Mouse (Mus musculus) intestine, embryonic 15.5 days (tissue): ENCODE measurements around the gene Slc16a10. TPM values are rescaled to one million over a fixed set of nuclear protein-coding genes. Genes with fewer than 3 reads are reported as not detected.
A peak's percentile ranks its signal among the peaks of the same experiment; 100 is the strongest.

Experiments
- ATAC-seq: fragments of 200-750 bp; cut with Nextera tagmentation; 2 replicates; pipeline ENCODE4 v1.8.0; 2017; ENCODE audit warnings: moderate TSS enrichment, moderate library complexity
- H3K27ac ChIP-seq: fragments of 300-500 bp; sonication (generic); 2 replicates; pipeline ENCODE4 v1.5.1; 2015; ENCODE audit warnings: mild to moderate bottlenecking, inconsistent platforms
- H3K27me3 ChIP-seq: fragments of 300-500 bp; sonication (generic); replicated peaks from 2 replicates; pipeline ENCODE4 v1.6.1; 2015; ENCODE audit warnings: inconsistent platforms
- H3K36me3 ChIP-seq: fragments of 300-500 bp; sonication (generic); 2 replicates; pipeline ENCODE4 v1.6.1; 2015; ENCODE audit warnings: inconsistent platforms
- H3K4me1 ChIP-seq: fragments of 300-500 bp; sonication (generic); replicated peaks from 2 replicates; pipeline ENCODE4 v1.6.1; 2015; ENCODE audit warnings: inconsistent platforms
- H3K4me2 ChIP-seq: fragments of 300-500 bp; sonication (generic); replicated peaks from 2 replicates; pipeline ENCODE4 v1.6.1; 2015; ENCODE audit warnings: mild to moderate bottlenecking, inconsistent platforms
- H3K4me3 ChIP-seq: fragments of 300-500 bp; sonication (generic); replicated peaks from 2 replicates; pipeline ENCODE4 v1.5.1; 2015; ENCODE audit warnings: inconsistent platforms
- H3K9ac ChIP-seq: fragments of 300-500 bp; sonication (generic); 2 replicates; pipeline ENCODE4 v1.6.1; 2015; ENCODE audit warnings: inconsistent platforms
- H3K9me3 ChIP-seq: fragments of 300-500 bp; sonication (generic); 2 replicates; pipeline ENCODE4 v1.6.1; 2016; ENCODE audit warnings: inconsistent platforms
- WGBS: fragments of 180-500 bp; shearing (Covaris S2); methylation state at CpG from one replicate; pipeline ENCODE4 v1.1.7; 2015; 5-methylcytosine and 5-hydroxymethylcytosine counted together
- polyA plus RNA-seq: library from polyadenylated mRNA; unstranded; fragments of >200 nt; fragmentation: Nextera tagmentation; extraction: Ambion mirVana; gene quantifications from 2 replicates; pipeline ENCODE4 v1.2.1, GENCODE M21; 2015

Slc16a10 gene
- polyA plus RNA-seq, 1 experiment from 2014 or later: 37.4 TPM

DNA sequence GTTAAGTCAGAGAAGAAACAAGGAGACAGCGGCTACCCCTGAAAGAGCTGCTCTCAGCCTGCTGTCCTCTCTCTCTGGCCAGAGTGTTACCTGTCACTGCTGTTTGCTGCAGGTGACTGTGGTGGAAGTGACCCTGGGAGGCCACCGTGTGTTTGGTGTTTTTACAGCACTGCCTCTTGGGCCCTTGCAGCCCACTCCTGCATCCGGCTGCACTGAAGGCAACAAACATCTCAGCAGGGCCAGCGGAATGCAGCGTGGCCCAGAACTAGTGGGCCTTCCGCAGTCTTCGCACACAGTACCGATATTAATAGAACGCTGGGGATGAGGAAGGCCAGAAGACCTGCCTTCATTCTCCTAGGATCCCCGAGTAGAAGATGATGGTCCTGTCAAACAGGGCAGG, 27.5 kb upstream of the Slc16a10 start:
- Histone ChIP-seq H3K27me3 (no peaks in the 10 kb centered on the region), H3K4me3 (no peak overlapping the region), H3K9ac (no peak overlapping the region), H3K4me2 (no peak overlapping the region), H3K36me3 (no peaks in the 10 kb centered on the region), H3K27ac (no peak overlapping the region), H3K9me3 (no peaks in the 10 kb centered on the region), H3K4me1 (no peaks in the 10 kb centered on the region)
- 82% methylated on average over 10 of the region's 10 CpGs for WGBS
- peak; percentile 3; the same call in 1 of the 2 replicates for ATAC-seq

GRCm38 (mm10) chr10:40169088-40169487, 27.0 kb upstream of the Slc16a10 start:
- Histone ChIP-seq H3K4me2 (no peak overlapping the region), H3K9me3 (no peaks in the 10 kb centered on the region), H3K27ac (no peak overlapping the region), H3K9ac (no peak overlapping the region), H3K36me3 (no peaks in the 10 kb centered on the region), H3K27me3 (no peaks in the 10 kb centered on the region), H3K4me3 (no peak overlapping the region), H3K4me1 (no peaks in the 10 kb centered on the region)
- ATAC-seq: peak; percentile 77
- WGBS: 69% methylated on average over 7 of the region's 7 CpGs

DNA sequence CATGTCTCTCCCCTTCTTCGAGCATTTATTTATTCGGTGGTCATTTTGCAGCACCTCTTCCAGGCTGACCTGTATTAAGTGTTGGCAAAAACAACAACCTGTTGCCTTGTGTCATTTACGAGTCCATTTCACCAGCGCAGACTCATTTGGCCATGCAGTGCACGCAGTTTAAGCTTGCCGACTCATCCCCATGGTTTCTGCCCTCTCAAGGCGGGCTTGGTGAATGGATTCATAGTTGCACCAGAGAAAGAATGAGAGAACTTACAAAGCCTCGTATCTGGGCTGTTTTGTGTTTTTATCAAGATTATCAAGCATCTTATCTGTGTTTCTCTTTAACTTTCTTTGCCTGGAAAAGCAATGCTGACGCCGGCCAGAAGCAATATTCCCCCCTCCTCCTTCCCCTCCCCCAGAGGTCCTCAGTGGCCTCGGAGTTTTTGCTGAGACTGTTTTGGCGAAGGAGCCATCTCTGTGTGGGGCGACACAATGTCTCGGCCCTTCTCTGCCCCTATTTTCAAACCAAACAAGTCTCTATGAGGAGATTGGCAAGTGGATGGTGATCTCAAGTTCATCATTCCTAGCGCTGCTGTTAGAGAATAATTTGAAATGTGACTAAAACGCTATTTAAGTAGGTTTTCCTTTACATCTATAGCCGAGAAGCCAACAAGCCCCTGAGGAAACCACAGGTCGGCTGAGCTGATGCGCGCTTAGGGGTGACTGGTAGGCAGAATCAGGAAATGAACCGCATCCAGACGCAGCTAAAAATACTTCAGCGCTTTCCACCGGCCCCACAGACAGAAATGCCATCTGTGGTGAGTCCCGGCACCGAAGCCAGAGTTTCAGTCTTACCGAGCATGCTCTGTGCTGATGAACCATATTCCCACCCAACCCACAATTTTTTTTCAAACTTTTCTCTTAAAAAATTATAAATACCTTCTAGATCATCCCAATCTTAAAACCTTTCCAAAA, 22.6 kb upstream of the Slc16a10 start:
- no peak overlapping the region for H3K4me3 ChIP-seq

GRCm38 (mm10) chr10:40163914-40164313, 21.9 kb upstream of the Slc16a10 start:
- no peak overlapping the region for H3K27ac ChIP-seq
- no peak overlapping the region for H3K4me3 ChIP-seq
- no peak overlapping the region for H3K4me2 ChIP-seq
- H3K9ac ChIP-seq: no peak overlapping the region
- H3K9me3 ChIP-seq: no peaks in the 10 kb centered on the region
- no peaks in the 10 kb centered on the region for H3K36me3 ChIP-seq
- H3K4me1 ChIP-seq: no peaks in the 10 kb centered on the region
- WGBS: 68% methylated on average over 13 of the region's 13 CpGs
- no peaks in the 10 kb centered on the region for H3K27me3 ChIP-seq
- no peak for ATAC-seq

More for the DNA sequence above, 22.6 kb upstream of the Slc16a10 start:
- no peaks in the 10 kb centered on the region for H3K27me3 ChIP-seq
- H3K27ac ChIP-seq: no peak overlapping the region
- no peak overlapping the region for H3K4me2 ChIP-seq
- H3K4me1 ChIP-seq: no peaks in the 10 kb centered on the region
- no peaks in the 10 kb centered on the region for H3K9me3 ChIP-seq
- no peaks in the 10 kb centered on the region for H3K36me3 ChIP-seq
- no peak for ATAC-seq
- WGBS: 79% methylated on average over 27 of the region's 27 CpGs
- no peak overlapping the region for H3K9ac ChIP-seq

- Histone ChIP-seq H3K27ac (no peak overlapping the region), H3K36me3 (no peaks in the 10 kb centered on the region), H3K4me3 (no peak overlapping the region), H3K4me2 (no peak overlapping the region), H3K27me3 (no peaks in the 10 kb centered on the region), H3K4me1 (no peaks in the 10 kb centered on the region), H3K9ac (no peak overlapping the region), H3K9me3 (no peaks in the 10 kb centered on the region)
- WGBS: 83% methylated on average over 8 of the region's 8 CpGs
- no peak for ATAC-seq
Measured at GRCm38 (mm10) chr10:40163338-40163737, 21.3 kb upstream of the Slc16a10 start.

GRCm38 (mm10) chr10:40161701-40162255, 19.7 kb upstream of the Slc16a10 start:
- WGBS: 88% methylated on average over 5 of the region's 5 CpGs
- Histone ChIP-seq H3K4me1 (no peaks in the 10 kb centered on the region), H3K27ac (no peak overlapping the region), H3K4me3 (no peak overlapping the region), H3K9me3 (no peaks in the 10 kb centered on the region), H3K36me3 (no peaks in the 10 kb centered on the region), H3K4me2 (no peak overlapping the region), H3K27me3 (no peaks in the 10 kb centered on the region), H3K9ac (no peak overlapping the region)
- 0 out of 2 replicates have a peak, but pooled peaks have one; percentile 18 for ATAC-seq

DNA sequence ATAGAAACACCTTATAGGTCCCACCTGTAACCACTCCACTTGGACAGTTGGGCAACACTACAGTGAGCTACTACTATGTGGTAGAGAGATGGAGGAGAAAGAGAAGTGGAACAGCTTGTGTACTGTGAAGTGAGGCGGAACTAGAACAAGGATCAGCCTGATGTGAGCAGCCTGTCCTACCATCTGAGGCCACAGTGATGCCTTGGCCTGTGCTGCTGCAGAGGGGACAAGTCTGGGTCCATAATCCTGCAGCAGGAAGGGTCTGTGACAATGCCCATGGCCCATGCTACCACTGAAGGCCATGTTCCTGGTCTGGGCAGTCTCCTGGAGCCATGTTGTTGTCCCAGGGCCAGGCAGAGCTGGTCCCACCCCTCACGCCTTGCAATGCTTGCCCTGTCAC, 19.2 kb upstream of the Slc16a10 start:
- no peak overlapping the region for H3K9ac ChIP-seq
- no peak overlapping the region for H3K4me2 ChIP-seq
- ATAC-seq: 0 out of 2 replicates have a peak, but pooled peaks have one; percentile 7
- H3K9me3 ChIP-seq: no peaks in the 10 kb centered on the region
- no peak overlapping the region for H3K4me3 ChIP-seq
- WGBS: 83% methylated on average over 2 of the region's 2 CpGs
- H3K27ac ChIP-seq: no peak overlapping the region
- H3K36me3 ChIP-seq: no peaks in the 10 kb centered on the region
- no peaks in the 10 kb centered on the region for H3K27me3 ChIP-seq
- H3K4me1 ChIP-seq: no peaks in the 10 kb centered on the region

GRCm38 (mm10) chr10:40152550-40152857, 10.4 kb upstream of the Slc16a10 start:
- Histone ChIP-seq H3K9ac (no peak overlapping the region), H3K4me1 (no peaks in the 10 kb centered on the region), H3K9me3 (no peaks in the 10 kb centered on the region), H3K27ac (peak overlapping the region; percentile 38), H3K4me3 (no peak overlapping the region), H3K27me3 (no peaks in the 10 kb centered on the region), H3K4me2 (no peak overlapping the region), H3K36me3 (no peaks in the 10 kb centered on the region)
- peak; percentile 50 for ATAC-seq
- WGBS: 63% methylated on average over 4 of the region's 4 CpGs

DNA sequence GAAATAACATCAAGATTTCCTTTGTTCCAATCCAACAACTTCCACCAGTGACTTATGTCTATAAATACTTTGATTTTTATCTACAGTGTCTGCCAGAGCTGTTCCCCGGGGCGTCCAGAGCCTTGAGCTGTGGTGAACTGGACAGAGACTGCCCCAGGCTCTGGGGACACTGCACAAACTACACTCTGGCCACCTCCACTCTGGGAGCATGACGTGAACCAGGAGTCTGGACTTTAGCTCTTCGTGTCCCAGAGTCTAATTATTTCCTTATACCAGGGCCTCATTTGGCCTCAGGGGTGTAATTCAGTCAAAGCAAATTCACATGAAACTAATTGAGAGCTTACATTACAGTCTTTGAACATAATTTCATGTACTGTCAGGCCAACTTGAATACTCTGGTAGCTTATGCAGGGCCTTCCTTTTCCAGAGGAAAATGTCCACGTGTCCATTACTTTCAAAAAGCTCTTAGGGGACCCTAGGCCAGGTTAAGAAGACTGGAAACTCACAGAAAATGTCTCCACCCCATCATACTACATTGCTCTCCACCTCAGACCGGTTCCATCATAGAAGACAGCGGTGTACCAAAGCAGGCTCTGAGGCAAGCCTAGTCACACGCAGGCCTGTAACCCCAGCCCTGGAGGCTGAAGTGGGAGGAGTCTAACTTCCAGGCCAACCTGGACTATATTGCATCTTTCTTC, 9.9 kb upstream of the Slc16a10 start:
- 47% methylated on average over 8 of the region's 8 CpGs for WGBS
- H3K27ac ChIP-seq: peak overlapping the region; percentile 38
- no peak overlapping the region for H3K4me2 ChIP-seq
- no peaks in the 10 kb centered on the region for H3K27me3 ChIP-seq
- no peaks in the 10 kb centered on the region for H3K36me3 ChIP-seq
- H3K9ac ChIP-seq: no peak overlapping the region
- no peak overlapping the region for H3K4me3 ChIP-seq
- ATAC-seq: peak; percentile 84
- no peaks in the 10 kb centered on the region for H3K9me3 ChIP-seq
- H3K4me1 ChIP-seq: no peaks in the 10 kb centered on the region

GRCm38 (mm10) chr10:40149584-40150145, 7.6 kb upstream of the Slc16a10 start:
- no peak overlapping the region for H3K4me2 ChIP-seq
- no peaks in the 10 kb centered on the region for H3K27me3 ChIP-seq
- no peaks in the 10 kb centered on the region for H3K9me3 ChIP-seq
- no peak overlapping the region for H3K27ac ChIP-seq
- no peak overlapping the region for H3K9ac ChIP-seq
- H3K36me3 ChIP-seq: no peaks in the 10 kb centered on the region
- 87% methylated on average over 5 of the region's 5 CpGs for WGBS
- H3K4me3 ChIP-seq: no peak overlapping the region
- no peak for ATAC-seq
- H3K4me1 ChIP-seq: no peaks in the 10 kb centered on the region

- H3K9ac ChIP-seq: no peak overlapping the region
- H3K36me3 ChIP-seq: no peaks in the 10 kb centered on the region
- 86% methylated on average over 8 of the region's 8 CpGs for WGBS
- no peak overlapping the region for H3K4me2 ChIP-seq
- no peaks in the 10 kb centered on the region for H3K27me3 ChIP-seq
- no peaks in the 10 kb centered on the region for H3K9me3 ChIP-seq
- no peaks in the 10 kb centered on the region for H3K4me1 ChIP-seq
- H3K4me3 ChIP-seq: no peak overlapping the region
- ATAC-seq: no peak
- no peak overlapping the region for H3K27ac ChIP-seq
Measured at GRCm38 (mm10) chr10:40147325-40148059, 5.4 kb upstream of the Slc16a10 start.

GRCm38 (mm10) chr10:40146451-40146850, 4.4 kb upstream of the Slc16a10 start:
- Histone ChIP-seq H3K27ac (no peak overlapping the region), H3K9me3 (no peaks in the 10 kb centered on the region), H3K27me3 (no peaks in the 10 kb centered on the region), H3K4me2 (no peak overlapping the region), H3K36me3 (no peaks in the 10 kb centered on the region), H3K9ac (no peak overlapping the region), H3K4me1 (0 out of 2 replicates have a peak, but pooled peaks cover 3% of the 10 kb centered on the region), H3K4me3 (no peak overlapping the region)
- WGBS: 66% methylated on average over 3 of the region's 3 CpGs
- no peak for ATAC-seq
